Mouse (Mus musculus) forebrain, embryonic 16.5 days (tissue): ENCODE measurements at regions not wholly inside any gene's neighbourhood (a gene's known extent, or its start where the extent isn't known, plus 50 kb on each side); places are given as distances from the start of the nearest gene placed in this dataset.

Experiments used
- ATAC-seq: fragments of 200-750 bp; cut with Nextera tagmentation; 2 replicates; pipeline ENCODE4 v1.8.0; 2017; ENCODE audit warnings: mild to moderate bottlenecking, moderate library complexity
- H3K27ac ChIP-seq: fragments of 300-500 bp; sonication (generic); 2 replicates; pipeline ENCODE4 v1.5.1; 2014; ENCODE audit warnings: low read length, control low read depth
- H3K27me3 ChIP-seq: fragments of 300-500 bp; sonication (generic); replicated peaks from 2 replicates; pipeline ENCODE4 v1.6.1; 2014; ENCODE audit warnings: low read length; ENCODE audit not compliant: control insufficient read depth, insufficient read depth
- H3K36me3 ChIP-seq: fragments of 300-500 bp; sonication (generic); 2 replicates; pipeline ENCODE4 v1.6.1; 2014; ENCODE audit not compliant: control insufficient read depth, insufficient read depth
- H3K4me1 ChIP-seq: fragments of 300-500 bp; sonication (generic); replicated peaks from 2 replicates; pipeline ENCODE4 v1.6.1; 2014; ENCODE audit warnings: low read length; ENCODE audit not compliant: control insufficient read depth, insufficient read depth
- H3K4me2 ChIP-seq: fragments of 300-500 bp; sonication (generic); 2 replicates; pipeline ENCODE4 v1.6.1; 2014; ENCODE audit warnings: mild to moderate bottlenecking, low read length, control low read depth
- H3K4me3 ChIP-seq: fragments of 300-500 bp; sonication (generic); replicated peaks from 2 replicates; pipeline ENCODE4 v1.5.1; 2014; ENCODE audit warnings: mild to moderate bottlenecking, low read length, control low read depth
- H3K9ac ChIP-seq: fragments of 300-500 bp; sonication (generic); replicated peaks from 2 replicates; pipeline ENCODE4 v1.6.1; 2014; ENCODE audit warnings: low read depth, low read length, control low read depth
- H3K9me3 ChIP-seq: fragments of 300-500 bp; sonication (generic); 2 replicates; pipeline ENCODE4 v1.6.1; 2016; ENCODE audit warnings: low read length; ENCODE audit not compliant: control insufficient read depth
- WGBS: fragments of 180-500 bp; shearing (Covaris S2); extraction: QIAGEN DNeasy Blood & Tissue Kit; methylation state at CpG from one replicate; pipeline ENCODE4 v1.1.7; 2014; 5-methylcytosine and 5-hydroxymethylcytosine counted together

DNA sequence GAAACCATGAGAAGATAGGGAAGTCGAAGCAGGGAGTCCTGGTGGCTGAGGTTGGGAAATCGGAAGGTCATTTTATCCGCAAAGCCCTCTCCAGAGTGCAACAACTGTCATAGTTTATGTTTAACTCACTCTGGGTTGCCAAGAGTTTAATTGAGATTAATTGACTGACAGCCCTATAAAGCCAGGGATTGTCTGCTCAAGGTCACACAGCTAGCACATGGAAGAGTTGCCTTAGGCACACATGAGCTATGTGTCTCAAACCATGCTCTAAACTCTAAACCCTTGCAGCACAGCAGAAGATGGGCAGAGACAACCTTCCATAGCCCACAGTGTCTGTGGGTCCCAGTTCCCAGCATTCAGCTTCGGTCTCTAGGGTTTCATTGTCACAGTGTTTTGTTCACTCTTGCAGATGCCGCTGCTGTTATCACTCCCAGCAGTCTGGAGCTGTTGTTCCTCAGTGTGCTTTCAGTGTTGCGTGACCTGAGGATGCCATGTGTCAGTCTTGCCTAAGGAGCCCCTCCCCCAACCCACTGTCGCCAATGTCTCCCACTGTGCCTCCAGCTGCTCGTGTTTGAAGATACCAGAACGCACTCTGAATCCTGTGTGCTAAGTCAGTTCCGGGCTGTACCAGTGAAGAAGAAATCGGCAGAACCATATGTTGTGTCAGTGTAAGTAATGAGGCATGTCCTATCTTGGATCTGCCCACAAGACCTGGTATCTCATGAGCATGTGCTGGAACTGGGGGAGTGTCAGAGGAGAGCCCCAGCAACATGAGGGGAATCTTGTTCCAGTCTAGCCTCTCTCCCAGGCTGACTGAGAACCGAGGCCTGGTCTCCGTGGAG lies 179.5 kb upstream of the Klf4 start:
- Histone ChIP-seq H3K27me3 (no peaks in the 10 kb centered on the region), H3K9ac (no peak overlapping the region), H3K4me3 (no peak overlapping the region), H3K36me3 (no peaks in the 10 kb centered on the region), H3K9me3 (no peaks in the 10 kb centered on the region), H3K4me2 (no peak overlapping the region), H3K27ac (no peak overlapping the region), H3K4me1 (peaks cover 4% of the 10 kb centered on the region)
- ATAC-seq, result no peak; the same call in 1 of the 2 replicates
- 72% methylated on average over 13 of the region's 13 CpGs for WGBS

DNA sequence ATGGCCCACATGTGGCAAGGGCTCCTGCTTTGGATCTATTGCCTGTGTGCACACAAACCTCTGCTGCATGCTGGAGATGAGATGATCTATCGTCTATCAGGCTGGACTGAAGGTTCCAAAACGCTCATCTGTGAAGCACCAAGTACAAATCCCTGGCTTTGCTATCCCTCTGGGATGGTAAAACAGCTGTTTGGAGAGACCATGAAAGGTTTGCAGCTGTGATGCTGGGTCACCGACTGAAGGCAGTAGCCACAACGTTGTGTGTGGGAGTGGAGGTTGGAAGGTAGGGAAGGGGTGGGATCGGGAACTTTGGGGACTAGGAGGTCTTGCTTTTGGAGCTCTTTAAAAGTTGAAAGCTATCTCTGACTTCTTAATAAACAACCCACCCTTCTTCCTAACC lies 178.2 kb upstream of the Klf4 start:
- ATAC-seq, result no peak
- Histone ChIP-seq H3K4me3 (no peak overlapping the region), H3K27me3 (no peaks in the 10 kb centered on the region), H3K9ac (no peak overlapping the region), H3K27ac (no peak overlapping the region), H3K4me2 (no peak overlapping the region), H3K4me1 (no peaks in the 10 kb centered on the region), H3K36me3 (no peaks in the 10 kb centered on the region), H3K9me3 (no peaks in the 10 kb centered on the region)
- WGBS, result 94% methylated on average over 5 of the region's 5 CpGs

DNA sequence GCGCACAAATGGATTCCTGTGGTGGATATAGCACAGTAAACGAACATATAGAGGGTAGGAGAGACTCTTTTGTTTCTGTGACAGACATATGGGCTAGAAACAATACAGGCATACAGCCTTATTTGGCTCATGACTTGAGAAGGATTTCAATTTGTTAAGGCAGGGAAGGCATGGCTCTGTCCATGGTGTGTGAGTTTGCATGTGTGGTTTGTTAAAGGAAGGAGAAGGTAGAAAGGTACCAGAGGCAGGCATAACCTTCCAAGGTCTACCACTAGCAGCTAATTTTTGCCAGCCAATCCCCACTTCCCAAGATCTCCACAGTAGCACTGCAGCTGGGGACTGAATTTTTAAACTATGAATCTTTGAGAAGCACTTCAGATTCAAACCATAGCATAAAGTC lies 176.5 kb upstream of the Klf4 start:
- H3K4me1 ChIP-seq, result no peaks in the 10 kb centered on the region
- H3K9me3 ChIP-seq, result no peaks in the 10 kb centered on the region
- ATAC-seq, result no peak
- no peak overlapping the region for H3K4me2 ChIP-seq
- no peaks in the 10 kb centered on the region for H3K27me3 ChIP-seq
- no peak overlapping the region for H3K4me3 ChIP-seq
- no peak overlapping the region for H3K27ac ChIP-seq
- H3K9ac ChIP-seq, result no peak overlapping the region
- 65% methylated on average over 2 of the region's 2 CpGs for WGBS
- no peaks in the 10 kb centered on the region for H3K36me3 ChIP-seq

DNA sequence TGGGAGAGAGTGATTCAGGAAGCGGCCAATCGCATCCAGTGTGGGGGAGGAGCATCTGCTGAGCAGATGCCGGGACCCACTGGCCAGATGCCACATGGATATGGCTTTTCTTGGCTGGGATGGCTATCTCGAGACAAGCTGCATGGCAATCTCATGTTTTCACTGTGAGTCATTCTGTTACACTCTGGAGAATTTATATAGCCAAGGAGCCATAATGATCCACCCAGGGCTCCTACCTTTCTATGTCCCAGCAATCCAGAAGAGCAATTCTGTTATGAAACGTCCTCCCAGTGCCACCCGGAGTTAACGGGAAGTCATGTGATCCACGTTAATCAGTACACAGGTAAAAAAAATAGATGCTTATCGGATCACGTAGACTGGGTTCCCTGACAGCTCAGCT lies 175.7 kb upstream of the Klf4 start:
- H3K4me3 ChIP-seq, result no peak overlapping the region
- 88% methylated on average over 10 of the region's 10 CpGs for WGBS

DNA sequence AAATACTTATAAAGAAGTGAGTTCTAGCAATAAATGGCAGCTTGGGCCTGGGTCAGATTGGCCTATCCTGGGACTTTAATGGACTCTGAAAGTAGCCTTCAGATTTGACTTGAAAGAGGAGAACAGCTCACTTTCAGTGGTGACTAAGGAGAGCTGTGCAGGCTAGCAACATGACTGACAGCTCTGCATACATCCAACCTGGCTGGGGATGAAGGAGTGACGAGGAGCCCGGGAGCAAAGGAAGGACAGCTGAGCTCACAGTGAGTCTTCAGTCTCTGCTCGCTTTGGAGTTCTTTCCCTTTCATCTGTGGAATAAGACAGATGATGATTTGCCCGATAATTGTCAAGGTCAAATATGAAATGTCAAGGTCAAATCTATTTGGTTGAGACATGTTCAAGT lies 172.7 kb upstream of the Klf4 start:
- Histone ChIP-seq H3K9ac (no peak overlapping the region), H3K27me3 (no peaks in the 10 kb centered on the region), H3K27ac (no peak overlapping the region), H3K4me1 (no peaks in the 10 kb centered on the region), H3K4me3 (no peak overlapping the region), H3K4me2 (no peak overlapping the region), H3K36me3 (no peaks in the 10 kb centered on the region), H3K9me3 (no peaks in the 10 kb centered on the region)
- 83% methylated on average over 4 of the region's 4 CpGs for WGBS
- no peak for ATAC-seq

More for the DNA sequence above, 175.7 kb upstream of the Klf4 start:
- Histone ChIP-seq H3K36me3 (no peaks in the 10 kb centered on the region), H3K4me2 (no peak overlapping the region), H3K4me1 (no peaks in the 10 kb centered on the region), H3K27me3 (no peaks in the 10 kb centered on the region), H3K9me3 (no peaks in the 10 kb centered on the region), H3K27ac (no peak overlapping the region), H3K9ac (no peak overlapping the region)
- ATAC-seq, result no peak

DNA sequence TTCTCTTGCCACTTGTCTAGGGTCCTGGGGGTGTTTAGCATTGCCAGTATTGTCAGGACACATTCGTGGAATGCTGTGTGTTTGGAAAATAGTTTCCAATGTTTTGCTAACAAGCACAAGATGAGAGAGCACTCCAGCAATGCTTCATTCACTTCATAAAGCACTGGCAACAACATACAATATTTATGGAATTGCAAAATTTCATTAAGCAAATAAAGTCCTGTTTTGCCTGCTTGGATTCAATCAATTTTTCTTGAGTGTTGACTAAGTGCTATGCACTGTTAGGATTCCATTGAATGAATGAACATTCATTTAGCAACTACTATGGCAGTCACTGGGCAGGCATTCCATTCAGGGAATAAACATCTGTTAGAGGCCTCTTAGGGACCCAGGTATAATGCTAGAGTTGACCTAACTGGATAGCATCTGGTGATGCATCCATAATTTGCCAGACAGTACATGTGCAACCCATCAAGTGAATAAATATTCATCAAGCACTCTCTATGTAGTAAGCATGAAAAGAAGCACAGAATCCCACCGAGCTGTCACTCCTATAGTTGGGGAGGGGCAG lies 171.2 kb upstream of the Klf4 start:
- H3K4me1 ChIP-seq, result no peaks in the 10 kb centered on the region
- H3K4me2 ChIP-seq, result no peak overlapping the region
- WGBS, result 64% methylated on average over 2 of the region's 2 CpGs
- no peak for ATAC-seq
- no peaks in the 10 kb centered on the region for H3K9me3 ChIP-seq
- H3K27ac ChIP-seq, result no peak overlapping the region
- H3K36me3 ChIP-seq, result no peaks in the 10 kb centered on the region
- no peaks in the 10 kb centered on the region for H3K27me3 ChIP-seq
- no peak overlapping the region for H3K4me3 ChIP-seq
- no peak overlapping the region for H3K9ac ChIP-seq

DNA sequence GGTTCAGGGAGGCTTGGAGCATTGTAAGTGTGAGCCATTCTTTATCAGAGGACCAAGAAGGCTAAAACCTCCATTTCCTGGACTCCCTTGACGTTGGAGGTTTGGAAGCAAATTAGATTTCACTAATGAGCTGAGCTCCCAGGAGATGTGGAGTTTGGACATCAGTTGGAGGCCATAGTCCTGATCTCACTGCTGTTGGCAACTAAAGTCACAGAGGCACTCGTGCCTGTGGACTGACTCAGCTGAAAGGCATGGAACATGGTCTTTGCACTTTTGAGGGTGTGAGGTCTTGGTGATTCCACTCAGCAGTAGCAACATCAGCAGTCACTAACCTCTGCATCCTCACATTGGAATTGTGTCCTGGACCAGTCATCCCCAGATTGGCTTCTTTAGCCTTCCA lies 169.1 kb upstream of the Klf4 start:
- H3K27me3 ChIP-seq, result no peaks in the 10 kb centered on the region
- no peaks in the 10 kb centered on the region for H3K9me3 ChIP-seq
- no peak overlapping the region for H3K4me2 ChIP-seq
- H3K36me3 ChIP-seq, result no peaks in the 10 kb centered on the region
- H3K4me1 ChIP-seq, result no peaks in the 10 kb centered on the region
- WGBS, result 74% methylated on average over 2 of the region's 2 CpGs
- no peak for ATAC-seq
- no peak overlapping the region for H3K27ac ChIP-seq
- no peak overlapping the region for H3K4me3 ChIP-seq
- no peak overlapping the region for H3K9ac ChIP-seq

DNA sequence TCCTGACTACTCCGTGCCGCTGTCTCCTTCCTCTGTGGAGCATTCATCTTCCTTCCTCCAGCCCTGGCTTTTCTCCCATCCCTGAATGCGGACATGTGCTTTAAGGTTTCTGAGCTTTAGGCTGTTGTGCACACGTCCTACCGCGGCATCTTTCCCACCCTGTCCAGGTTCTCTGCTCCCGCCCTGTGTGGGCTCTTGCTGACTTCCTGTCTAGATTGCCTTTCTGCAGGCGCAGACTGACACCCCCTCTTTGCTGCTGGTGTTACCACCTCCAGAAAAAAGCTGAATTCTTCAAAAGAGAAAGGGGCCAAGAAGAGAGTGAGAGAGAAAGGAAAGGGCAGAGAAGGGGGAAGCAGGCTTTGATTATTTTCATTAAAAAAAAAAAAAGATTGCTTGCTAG lies 167.7 kb upstream of the Klf4 start:
- WGBS, result 81% methylated on average over 8 of the region's 8 CpGs
- no peak overlapping the region for H3K4me2 ChIP-seq
- ATAC-seq, result no peak

DNA sequence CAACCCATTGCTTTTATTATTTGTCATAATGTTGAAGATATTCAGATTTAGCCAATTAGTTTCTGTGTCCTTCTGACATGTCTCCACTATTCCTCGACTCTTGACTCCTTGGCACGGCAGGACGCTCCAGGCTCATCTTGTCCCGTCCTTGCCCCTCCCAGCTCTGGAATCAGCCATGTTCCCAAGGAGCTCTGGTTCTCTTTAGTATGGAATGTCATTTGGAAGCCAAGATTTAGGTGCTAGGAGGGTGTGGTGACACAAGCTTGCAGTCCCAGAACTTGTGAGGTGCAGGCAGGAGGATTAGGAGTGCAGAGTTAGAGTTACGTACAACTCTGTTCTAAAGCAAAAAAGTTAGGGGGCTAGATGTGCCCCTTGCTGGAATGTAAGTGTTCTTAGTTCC lies 166.9 kb upstream of the Klf4 start:
- Histone ChIP-seq H3K9me3 (no peaks in the 10 kb centered on the region), H3K36me3 (no peaks in the 10 kb centered on the region), H3K4me2 (no peak overlapping the region), H3K4me3 (no peak overlapping the region), H3K27ac (no peak overlapping the region), H3K9ac (no peak overlapping the region), H3K27me3 (no peaks in the 10 kb centered on the region), H3K4me1 (no peaks in the 10 kb centered on the region)
- 86% methylated on average over 5 of the region's 5 CpGs for WGBS
- ATAC-seq, result no peak

More for the DNA sequence above, 167.7 kb upstream of the Klf4 start:
- Histone ChIP-seq H3K4me3 (no peak overlapping the region), H3K4me1 (no peaks in the 10 kb centered on the region), H3K27ac (no peak overlapping the region), H3K9me3 (no peaks in the 10 kb centered on the region), H3K36me3 (no peaks in the 10 kb centered on the region), H3K9ac (no peak overlapping the region), H3K27me3 (no peaks in the 10 kb centered on the region)
